13 mouse cellular contexts compared by ENCODE assay signal in the genomic region with DNA sequence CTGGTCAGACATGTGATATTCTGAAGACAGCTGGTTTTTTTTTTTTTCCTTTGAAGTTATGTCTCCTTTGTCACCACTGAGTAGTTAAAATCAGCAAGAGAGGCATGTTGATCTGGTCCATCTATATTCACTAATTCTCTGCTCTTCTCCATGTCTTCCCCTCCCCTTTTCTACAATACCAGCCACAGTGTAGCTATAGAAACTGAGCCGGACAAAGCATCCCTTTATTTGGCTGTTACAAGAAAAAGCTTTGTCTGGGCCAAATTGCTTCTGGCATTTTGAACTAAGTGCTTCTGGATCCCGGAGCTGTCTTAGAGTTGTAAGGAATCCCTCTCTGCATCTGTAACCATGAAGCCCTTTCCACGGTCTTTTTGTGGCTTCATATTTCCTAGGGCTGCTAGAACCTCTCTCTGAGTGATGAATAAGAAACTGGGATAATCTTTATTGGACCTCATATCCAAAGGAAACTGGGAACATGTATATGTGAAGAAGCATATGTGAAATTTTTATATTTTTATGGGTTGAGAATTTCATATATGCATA. TPM values are rescaled to one million over a fixed set of nuclear protein-coding genes. Genes with fewer than 3 reads are reported as not detected.
A peak's percentile ranks its signal among the peaks of the same experiment; 100 is the strongest.
DNase-seq lines count a peak whose midpoint lies in the region; ATAC-seq lines count a peak whose summit lies in the region.
"Had no signal": no experiment of that assay in that cellular context is flagged by ENCODE, and none has a peak within 500 bp of the region (broad histone marks: within the 10 kb centered on the region; RNA-seq: fewer than 3 reads in every experiment).

No protein-coding gene starts in this region.

- H3K4me3 ChIP-seq in hindbrain, embryonic 10.5 days: no peak overlapping the region
- no peak overlapping the region for H3K4me3 ChIP-seq in midbrain, embryonic 14.5 days (replicated peaks; ENCODE audit: low read depth, low read length)
- H3K4me3 ChIP-seq: heart, embryonic 12.5 days; limb, embryonic 13.5 days; lung, embryonic 15.5 days had no signal

- 22% methylated on average over 3 of the region's 3 CpGs for WGBS in hindbrain, embryonic 10.5 days
- 6% methylated on average over 3 of the region's 3 CpGs for WGBS in midbrain, embryonic 14.5 days

- H3K36me3 ChIP-seq in hindbrain, embryonic 10.5 days: no peaks in the 10 kb centered on the region
- H3K36me3 ChIP-seq in midbrain, embryonic 14.5 days (ENCODE audit: control insufficient read depth, insufficient read depth, low read length): no peaks in the 10 kb centered on the region
- H3K36me3 ChIP-seq: heart, embryonic 12.5 days; limb, embryonic 13.5 days; lung, embryonic 15.5 days had no signal

- H3K4me2 ChIP-seq in midbrain, embryonic 14.5 days (ENCODE audit: low read length): no peak overlapping the region
- H3K4me2 ChIP-seq: heart, embryonic 12.5 days; limb, embryonic 13.5 days; lung, embryonic 15.5 days had no signal

- no peaks in the 10 kb centered on the region for H3K9me3 ChIP-seq in hindbrain, embryonic 10.5 days
- no peaks in the 10 kb centered on the region for H3K9me3 ChIP-seq in midbrain, embryonic 14.5 days (ENCODE audit: control insufficient read depth, low read length)
- H3K9me3 ChIP-seq: heart, embryonic 12.5 days; limb, embryonic 13.5 days; lung, embryonic 15.5 days had no signal

- ATAC-seq in midbrain, embryonic 14.5 days (ENCODE audit: low FRiP score, low TSS enrichment): peak; percentile 49; the same call in 1 of the 2 replicates
- ATAC-seq in inflammation-experienced regulatory T-cells, adult 6 months: no peak

- peak; percentile 32 for DNase-seq in R1 (ENCODE audit: low read depth, low spot score)
- peak; percentile 33 for DNase-seq in embryo, embryonic 10 days (ENCODE audit: low spot score)
- DNase-seq in hindbrain, embryonic 10.5 days (ENCODE audit: low spot score): peak; percentile 11
- peak; percentile 59 for DNase-seq in midbrain, embryonic 14.5 days
- DNase-seq in gastrocnemius, postnatal 10 days: no peak
- DNase-seq in T-cell, adult 2 months (ENCODE audit: low spot score): no peak
- DNase-seq: cerebellum, postnatal 25 days; thymus, postnatal 36 days had no signal

- no peak overlapping the region for H3K9ac ChIP-seq in midbrain, embryonic 14.5 days (replicated peaks; ENCODE audit: low read length)
- H3K9ac ChIP-seq: heart, embryonic 12.5 days; limb, embryonic 13.5 days; lung, embryonic 15.5 days had no signal

- H3K4me1 ChIP-seq in hindbrain, embryonic 10.5 days (replicated peaks): peaks cover 22% of the 10 kb centered on the region; the same call in 1 of the 2 replicates
- H3K4me1 ChIP-seq in midbrain, embryonic 14.5 days (ENCODE audit: control insufficient read depth, insufficient read depth, low read length): no peaks in the 10 kb centered on the region
- H3K4me1 ChIP-seq: heart, embryonic 12.5 days; limb, embryonic 13.5 days; lung, embryonic 15.5 days had no signal

- no peak overlapping the region; the same call in 1 of the 2 replicates for H3K27ac ChIP-seq in hindbrain, embryonic 10.5 days
- H3K27ac ChIP-seq in midbrain, embryonic 14.5 days (replicated peaks; ENCODE audit: low read depth, low read length): no peak overlapping the region; the same call in 1 of the 2 replicates
- H3K27ac ChIP-seq: limb, embryonic 13.5 days; lung, embryonic 15.5 days had no signal

- no peaks in the 10 kb centered on the region for H3K27me3 ChIP-seq in hindbrain, embryonic 10.5 days (ENCODE audit: insufficient read depth, poor library complexity, severe bottlenecking)
- H3K27me3 ChIP-seq in midbrain, embryonic 14.5 days (ENCODE audit: control insufficient read depth, insufficient read depth, low read length): no peaks in the 10 kb centered on the region
- H3K27me3 ChIP-seq: CH12.LX; heart, embryonic 12.5 days; limb, embryonic 13.5 days; lung, embryonic 15.5 days had no signal

RNA-seq across cellular contexts. Expression of gene Btla, which starts 20.9 kb away (rescaled TPM):
- polyA plus RNA-seq in hindbrain, embryonic 10.5 days (2016; fragmentation: Nextera tagmentation; extraction: Ambion mirVana): 0.24 and 0.30 TPM in 2 replicates
- 0.11 and 0.16 TPM in 2 replicates for polyA plus RNA-seq in midbrain, embryonic 14.5 days (2014; fragmentation: Nextera tagmentation; extraction: Ambion mirVana)
- total RNA-seq in gastrocnemius, postnatal 10 days (2021): under 1 TPM; 0.09 to 0.93 TPM
- 10 to 100 TPM; 56.8 to 63.2 (median 60.4) TPM for polyA plus RNA-seq in inflammation-experienced regulatory T-cells, adult 6 months (2017; shearing (Covaris generic))
- polyA plus RNA-seq: heart, embryonic 12.5 days had no signal

Comparison
In these comparisons a context has a peak if more than half of its experiments do, and no peak if none do; other contexts are left out.
1. DNase-seq: peak in R1 (single experiment), embryo, embryonic 10 days (single experiment), hindbrain, embryonic 10.5 days (single experiment) and midbrain, embryonic 14.5 days (single experiment); none in gastrocnemius, postnatal 10 days (single experiment) and T-cell, adult 2 months (single experiment).
2. RNA of gene Btla, which starts 20.9 kb away (polyA plus RNA-seq): 56.8 to 63.2 TPM in inflammation-experienced regulatory T-cells, adult 6 months; 0.24 to 0.30 TPM in hindbrain, embryonic 10.5 days and 0.11 to 0.16 TPM in midbrain, embryonic 14.5 days; every median in the first group is over 10 times any median in the second.